In the genomic region with DNA sequence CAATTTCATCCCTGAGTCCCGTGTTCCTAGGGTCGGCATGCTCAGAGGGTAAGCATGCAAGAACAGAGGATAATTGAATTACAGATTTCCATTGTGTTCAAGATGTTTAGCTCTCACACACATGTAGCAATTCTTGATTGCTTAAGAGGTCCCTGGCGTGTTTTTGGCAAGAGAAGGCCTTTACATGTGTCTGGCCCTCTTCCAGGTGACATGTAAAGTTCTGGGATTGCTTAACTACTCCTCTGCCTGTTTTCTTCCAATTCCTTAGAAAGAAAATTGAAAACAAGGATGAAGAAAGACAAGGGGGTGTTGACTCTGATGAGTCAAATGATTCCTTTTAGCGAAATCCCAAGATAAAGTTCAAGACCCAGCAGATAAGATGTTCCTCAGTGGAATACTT, we compare ENCODE assay signal across 22 mouse cellular contexts.
A peak's percentile ranks its signal among the peaks of the same experiment; 100 is the strongest.
DNase-seq lines count a peak whose midpoint lies in the region; ATAC-seq and TF ChIP-seq lines count a peak whose summit lies in the region.
"Had no signal": no experiment of that assay in that cellular context is flagged by ENCODE, and none has a peak within 500 bp of the region (broad histone marks: within the 10 kb centered on the region; RNA-seq: fewer than 3 reads in every experiment).

No protein-coding gene starts in this region.

- no peak overlapping the region for H3K27ac ChIP-seq in gastrocnemius, adult 2 months
- no peak overlapping the region; the same call in 1 of the 2 replicates for H3K27ac ChIP-seq in lung, embryonic 16.5 days (ENCODE audit: low read length)
- H3K27ac ChIP-seq: hindbrain, embryonic 12.5 days; limb, embryonic 15.5 days; liver, embryonic 15.5 days; neural tube, embryonic 12.5 days had no signal

- peaks cover 14% of the 10 kb centered on the region for H3K4me1 ChIP-seq in lung, embryonic 16.5 days (replicated peaks; ENCODE audit: control insufficient read depth, insufficient read depth, low read length)
- H3K4me1 ChIP-seq: hindbrain, embryonic 12.5 days; liver, embryonic 15.5 days; neural tube, embryonic 12.5 days had no signal

- H3K4me2 ChIP-seq in lung, embryonic 16.5 days (ENCODE audit: low read depth, low read length): no peak overlapping the region
- H3K4me2 ChIP-seq: hindbrain, embryonic 12.5 days; limb, embryonic 15.5 days; liver, embryonic 15.5 days; midbrain, embryonic 11.5 days; neural tube, embryonic 12.5 days had no signal

- H3K4me3 ChIP-seq in gastrocnemius, adult 2 months: no peak overlapping the region
- no peak overlapping the region for H3K4me3 ChIP-seq in lung, embryonic 16.5 days (ENCODE audit: low read length)
- H3K4me3 ChIP-seq: hindbrain, embryonic 12.5 days; limb, embryonic 15.5 days; liver, embryonic 15.5 days; neural tube, embryonic 12.5 days had no signal

- H3K9me3 ChIP-seq in lung, embryonic 16.5 days (ENCODE audit: control insufficient read depth, low read length): no peaks in the 10 kb centered on the region
- H3K9me3 ChIP-seq: hindbrain, embryonic 12.5 days; limb, embryonic 15.5 days; liver, embryonic 15.5 days; neural tube, embryonic 12.5 days had no signal

- no peaks in the 10 kb centered on the region for H3K27me3 ChIP-seq in lung, embryonic 16.5 days (ENCODE audit: control insufficient read depth, insufficient read depth, low read depth, low read length)
- H3K27me3 ChIP-seq: hindbrain, embryonic 12.5 days; liver, embryonic 15.5 days; neural tube, embryonic 12.5 days had no signal

- intact Hi-C loops in gastrocnemius, adult 2 months (cut with DNase I): no loop called here

- no peak for TF ChIP-seq CTCF in gastrocnemius, adult 2 months (IDR thresholded peaks at IDR 0.05)

- DNase-seq in gastrocnemius, adult 18-20 months (ENCODE audit: low spot score): peak; percentile 23
- DNase-seq in gastrocnemius, adult 2 months: no peak
- no peak for DNase-seq in lung, postnatal 10 days
- peak; percentile 82 for DNase-seq in adipocyte (ENCODE audit: low spot score)
- DNase-seq in lung, postnatal 25 days (ENCODE audit: low spot score): peak; percentile 1
- DNase-seq in thymus, postnatal 4 days: no peak
- DNase-seq: adrenal gland, postnatal 14 days; B cell, adult 2 months; cerebellum, adult 11 months; cerebellum, postnatal 10 days; gastrocnemius, postnatal 14 days; kidney, adult 2 months; kidney, postnatal 10 days; right cerebral cortex, adult 18-20 months; thymus, postnatal 14 days had no signal

- H3K36me3 ChIP-seq in lung, embryonic 16.5 days (ENCODE audit: control insufficient read depth, insufficient read depth, low read length): no peaks in the 10 kb centered on the region
- H3K36me3 ChIP-seq: hindbrain, embryonic 12.5 days; limb, embryonic 15.5 days; liver, embryonic 15.5 days; neural tube, embryonic 12.5 days had no signal

- 68% methylated on average over 4 of the region's 4 CpGs for WGBS in lung, embryonic 16.5 days

- peak; percentile 35; the same call in 1 of the 2 replicates for ATAC-seq in lung, embryonic 16.5 days (ENCODE audit: low read depth)
- ATAC-seq: inflammation-experienced regulatory T-cells, adult 6 months had no signal

- H3K9ac ChIP-seq in lung, embryonic 16.5 days (ENCODE audit: low read length): no peak overlapping the region
- H3K9ac ChIP-seq: hindbrain, embryonic 12.5 days; limb, embryonic 15.5 days; liver, embryonic 15.5 days; neural tube, embryonic 12.5 days had no signal

Comparison
In these comparisons a context has a peak if more than half of its experiments do, and no peak if none do; other contexts are left out.
1. DNase-seq: peak in gastrocnemius, adult 18-20 months (single experiment), adipocyte (single experiment) and lung, postnatal 25 days (single experiment); none in gastrocnemius, adult 2 months (single experiment), lung, postnatal 10 days (single experiment) and thymus, postnatal 4 days (single experiment).